Mouse (Mus musculus) liver, adult 2 months (tissue): Measurements from ENCODE around the gene Plch2. TPM values are rescaled to one million over a fixed set of nuclear protein-coding genes. Genes with fewer than 3 reads are reported as not detected.

ENCODE experiments used
- DNase-seq: peaks from one replicate; pipeline ENCODE4 v3.0.0-alpha.2; 2011; ENCODE audit warnings: low read depth, low spot score; ENCODE audit errors: extremely low read depth
- H3K27ac ChIP-seq: fragments of 200-500 bp; replicated peaks from 2 replicates; pipeline ENCODE4 v1.5.1; 2012; ENCODE audit warnings: low read depth, mild to moderate bottlenecking, control low read depth, inconsistent platforms, low read length; ENCODE audit not compliant: insufficient read depth
- H3K27me3 ChIP-seq: fragments of 200-500 bp; 2 replicates; pipeline ENCODE4 v1.6.1; 2012; ENCODE audit warnings: mild to moderate bottlenecking, moderate library complexity, low read length, inconsistent platforms; ENCODE audit not compliant: control insufficient read depth, insufficient read depth
- H3K36me3 ChIP-seq: fragments of 200-500 bp; 2 replicates; pipeline ENCODE4 v1.6.1; 2012; ENCODE audit warnings: low read length, inconsistent platforms; ENCODE audit not compliant: control insufficient read depth, insufficient read depth
- H3K4me1 ChIP-seq: fragments of 200-500 bp; 2 replicates; pipeline ENCODE4 v1.6.1; 2011; ENCODE audit warnings: low read length; ENCODE audit not compliant: control insufficient read depth, insufficient read depth
- H3K4me3 ChIP-seq: fragments of 200-500 bp; 2 replicates; pipeline ENCODE4 v1.5.1; 2011; ENCODE audit warnings: low read depth, mild to moderate bottlenecking, control low read depth, low read length, moderate library complexity; ENCODE audit not compliant: insufficient read depth
- H3K79me2 ChIP-seq: fragments of 200-500 bp; 2 replicates; pipeline ENCODE4 v1.6.1; 2012; ENCODE audit warnings: inconsistent platforms, mild to moderate bottlenecking, low read length, moderate library complexity; ENCODE audit not compliant: control insufficient read depth, insufficient read depth
- H3K9ac ChIP-seq: fragments of 200-500 bp; 2 replicates; pipeline ENCODE4 v1.6.1; 2012; ENCODE audit warnings: low read depth, mild to moderate bottlenecking, control low read depth, inconsistent platforms, low read length
- CTCF ChIP-seq: fragments of 200-500 bp; IDR thresholded peaks from 2 replicates; pipeline ENCODE4 v1.5.1; 2011; ENCODE audit warnings: low read depth, low read length, control low read depth
- POLR2A ChIP-seq: fragments of 200-500 bp; IDR thresholded peaks from 2 replicates; pipeline ENCODE4 v1.6.1; 2011; ENCODE audit warnings: low read length, control low read depth; ENCODE audit not compliant: insufficient read depth; ENCODE audit errors: extremely low read depth
- WGBS: fragments of 180-500 bp; shearing (Covaris S2); methylation state at CpG from one replicate; pipeline ENCODE4 v1.1.7; 2018; 5-methylcytosine and 5-hydroxymethylcytosine counted together
- polyA plus RNA-seq: library from polyadenylated mRNA; depleted of rRNA; stranded (reverse); fragments of >200 nt; gene quantifications from 2 replicates; pipeline ENCODE4 v1.2.3, GENCODE M21; 2012
- total RNA-seq: library from RNA; depleted of rRNA; stranded (reverse); fragments of >200 nt; gene quantifications from 2 replicates; pipeline ENCODE4 v1.2.3, GENCODE M21; 2014

The Plch2 gene
- total and polyA plus RNA-seq, 2 experiments = 0.01 TPM; not detected in 1

- no peaks in the 10 kb centered on the region for H3K79me2 ChIP-seq
- H3K9ac ChIP-seq = no peak overlapping the region
- TF ChIP-seq CTCF = no peak
- TF ChIP-seq POLR2A = no peak
- H3K4me3 ChIP-seq = no peak overlapping the region
- no peaks in the 10 kb centered on the region for H3K36me3 ChIP-seq
- no peaks in the 10 kb centered on the region for H3K27me3 ChIP-seq
- WGBS = 88% methylated on average over 11 of the region's 11 CpGs
- H3K27ac ChIP-seq = no peak overlapping the region
- no peak for DNase-seq
- peaks cover 9% of the 10 kb centered on the region; the same call in 1 of the 2 replicates for H3K4me1 ChIP-seq
Observed at GRCm38 (mm10) chr4:155017253-155017878, 39.2 kb downstream of the Plch2 start.

GRCm38 (mm10) chr4:155016807-155017206, 39.8 kb downstream of the Plch2 start:
- H3K4me3 ChIP-seq = no peak overlapping the region
- peaks cover 9% of the 10 kb centered on the region; the same call in 1 of the 2 replicates for H3K4me1 ChIP-seq
- no peak for DNase-seq
- H3K9ac ChIP-seq = no peak overlapping the region
- no peaks in the 10 kb centered on the region for H3K79me2 ChIP-seq
- H3K27me3 ChIP-seq = no peaks in the 10 kb centered on the region
- TF ChIP-seq CTCF (no peak), POLR2A (no peak)
- no peak overlapping the region for H3K27ac ChIP-seq
- H3K36me3 ChIP-seq = no peaks in the 10 kb centered on the region
- WGBS = 85% methylated on average over 11 of the region's 11 CpGs

GRCm38 (mm10) chr4:155015550-155015949, 41.0 kb downstream of the Plch2 start:
- WGBS = 26% methylated on average over 4 of the region's 4 CpGs
- H3K4me1 ChIP-seq = peaks cover 9% of the 10 kb centered on the region; the same call in 1 of the 2 replicates

GRCm38 (mm10) chr4:155014791-155015190, 41.8 kb downstream of the Plch2 start:
- no peak for TF ChIP-seq CTCF
- no peak for TF ChIP-seq POLR2A
- 88% methylated on average over 12 of the region's 12 CpGs for WGBS
- Histone ChIP-seq H3K4me3 (no peak overlapping the region), H3K79me2 (no peaks in the 10 kb centered on the region), H3K27me3 (no peaks in the 10 kb centered on the region), H3K9ac (no peak overlapping the region), H3K27ac (no peak overlapping the region), H3K36me3 (no peaks in the 10 kb centered on the region), H3K4me1 (peaks cover 9% of the 10 kb centered on the region; the same call in 1 of the 2 replicates)
- no peak for DNase-seq

More at GRCm38 (mm10) chr4:155015550-155015949, 41.0 kb downstream of the Plch2 start:
- no peaks in the 10 kb centered on the region for H3K36me3 ChIP-seq
- no peaks in the 10 kb centered on the region for H3K79me2 ChIP-seq
- H3K27me3 ChIP-seq = no peaks in the 10 kb centered on the region
- peak overlapping the region; percentile 34 for H3K27ac ChIP-seq
- no peak overlapping the region for H3K4me3 ChIP-seq
- TF ChIP-seq POLR2A (no peak), CTCF (no peak)
- DNase-seq = peak; percentile 85
- H3K9ac ChIP-seq = no peak overlapping the region

- TF ChIP-seq CTCF (no peak), POLR2A (no peak)
- H3K79me2 ChIP-seq = no peaks in the 10 kb centered on the region
- H3K9ac ChIP-seq = no peak overlapping the region
- no peaks in the 10 kb centered on the region for H3K36me3 ChIP-seq
- H3K4me3 ChIP-seq = no peak overlapping the region
- no peak overlapping the region for H3K27ac ChIP-seq
- H3K4me1 ChIP-seq = peaks cover 9% of the 10 kb centered on the region; the same call in 1 of the 2 replicates
- H3K27me3 ChIP-seq = no peaks in the 10 kb centered on the region
- 73% methylated on average over 14 of the region's 14 CpGs for WGBS
- DNase-seq = no peak
Observed at GRCm38 (mm10) chr4:155014244-155014643, 42.3 kb downstream of the Plch2 start.

- Histone ChIP-seq H3K27me3 (no peaks in the 10 kb centered on the region), H3K36me3 (no peaks in the 10 kb centered on the region), H3K4me3 (no peak overlapping the region), H3K9ac (no peak overlapping the region), H3K79me2 (no peaks in the 10 kb centered on the region), H3K27ac (no peak overlapping the region), H3K4me1 (peaks cover 9% of the 10 kb centered on the region; the same call in 1 of the 2 replicates)
- WGBS = 27% methylated on average over 4 of the region's 4 CpGs
- no peak for TF ChIP-seq POLR2A
- TF ChIP-seq CTCF = peak; percentile 90
- peak; percentile 15 for DNase-seq
Observed at GRCm38 (mm10) chr4:155012788-155013187, 43.8 kb downstream of the Plch2 start.
